Mouse (Mus musculus) gastrocnemius, postnatal 10 days (tissue): Measurements from ENCODE around the gene Sarnp. TPM values are rescaled to one million over a fixed set of nuclear protein-coding genes. Genes with fewer than 3 reads are reported as not detected.

Experiments
- DNase-seq: peaks from one replicate; pipeline ENCODE4 v3.0.0; 2021; ENCODE audit warnings: mixed read lengths
- total RNA-seq, 2 experiments: library from RNA; stranded (reverse); gene quantifications; 2 replicates each; pipeline ENCODE4 v1.2.3; 2021

The Sarnp gene
- total RNA-seq, 2 experiments from 2014 or later: 45.3 to 45.4 TPM

DNA sequence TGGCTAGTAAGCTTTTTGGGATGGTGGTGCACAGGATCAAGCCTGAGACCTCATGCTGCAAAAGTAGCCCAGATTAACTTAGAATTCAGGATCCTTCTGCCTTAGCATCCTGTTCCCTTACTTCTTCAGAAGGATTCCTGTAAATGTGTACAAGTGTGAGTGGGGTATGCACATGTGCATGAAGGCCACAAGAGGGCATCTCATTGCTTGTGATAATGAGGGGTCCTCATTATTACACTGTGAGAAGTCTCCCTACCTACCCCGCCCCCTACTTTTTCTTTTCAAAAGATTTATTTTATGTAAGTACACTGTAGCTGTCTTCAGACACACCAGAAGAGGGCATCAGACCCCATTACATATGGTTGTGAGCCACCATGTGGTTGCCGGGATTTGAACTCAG, 98.4 kb downstream of the Sarnp start:
- no peak for DNase-seq

DNA sequence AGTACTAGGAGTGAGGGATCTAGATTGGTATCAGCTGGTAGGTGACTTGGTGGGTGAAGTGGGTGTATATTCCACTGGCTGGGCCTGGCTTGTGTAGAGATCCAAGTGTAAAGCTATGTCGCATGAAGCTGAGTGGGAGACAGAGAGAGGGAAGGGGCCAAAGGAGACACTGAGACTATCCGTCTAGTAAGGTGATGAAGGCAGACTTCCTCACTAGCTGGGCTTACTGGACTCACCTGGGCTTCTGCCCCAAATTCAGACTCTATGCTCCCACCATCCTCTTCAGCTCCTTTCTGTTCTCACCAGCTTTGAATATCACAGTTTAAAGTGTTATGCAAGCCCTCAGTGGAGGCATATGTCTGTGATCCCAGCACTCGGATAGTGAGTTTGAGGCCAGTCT, 99.5 kb downstream of the Sarnp start:
- DNase-seq: no peak

- DNase-seq: no peak
Measured at GRCm38 (mm10) chr10:128917400-128917799, 100.3 kb downstream of the Sarnp start.

- peak; percentile 81 for DNase-seq
Measured at GRCm38 (mm10) chr10:128918246-128918645, 101.1 kb downstream of the Sarnp start.

- peak; percentile 42 for DNase-seq
Measured at GRCm38 (mm10) chr10:128919203-128919631, 102.1 kb downstream of the Sarnp start.

DNA sequence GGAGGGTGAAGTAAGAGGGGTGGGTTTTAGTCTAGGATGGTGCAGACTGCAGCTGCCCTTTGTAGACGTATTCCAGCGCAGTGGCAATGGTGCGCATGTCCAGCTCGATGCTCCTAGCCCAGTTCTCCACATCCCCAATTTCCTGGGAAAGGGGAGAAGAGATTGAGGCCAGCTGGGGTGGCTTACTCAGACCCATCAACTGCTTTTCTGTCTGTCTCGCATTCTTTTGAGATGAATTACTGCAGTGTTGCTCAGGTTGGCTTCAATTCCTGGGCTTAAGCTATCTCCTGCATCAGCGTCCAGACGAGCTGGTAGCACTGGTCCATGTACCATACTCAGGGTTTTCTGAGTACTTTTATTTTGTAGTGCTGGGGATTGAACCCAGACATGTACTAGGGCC, 102.8 kb downstream of the Sarnp start:
- no peak for DNase-seq

DNA sequence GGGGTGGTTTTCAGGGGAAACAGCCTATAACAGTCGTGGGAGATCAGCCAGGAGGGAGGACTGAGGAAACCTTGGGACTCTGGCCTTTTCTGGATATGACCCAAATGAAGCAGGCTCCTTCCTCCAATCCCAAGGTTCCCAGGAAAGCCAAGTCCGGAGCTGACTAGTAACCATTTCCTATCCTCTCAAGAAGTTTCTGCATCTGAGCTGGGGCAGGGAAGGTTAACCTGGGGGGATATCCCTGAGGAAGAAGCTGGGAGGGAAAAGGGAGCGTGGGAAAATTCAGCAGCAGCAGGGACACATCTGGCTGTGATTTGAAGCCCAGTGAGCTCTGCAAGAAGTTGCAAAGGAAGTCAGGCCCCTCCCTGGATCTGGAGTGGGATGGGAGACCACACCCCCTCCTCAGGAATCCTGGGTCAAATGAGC, 103.6 kb downstream of the Sarnp start:
- no peak for DNase-seq

DNA sequence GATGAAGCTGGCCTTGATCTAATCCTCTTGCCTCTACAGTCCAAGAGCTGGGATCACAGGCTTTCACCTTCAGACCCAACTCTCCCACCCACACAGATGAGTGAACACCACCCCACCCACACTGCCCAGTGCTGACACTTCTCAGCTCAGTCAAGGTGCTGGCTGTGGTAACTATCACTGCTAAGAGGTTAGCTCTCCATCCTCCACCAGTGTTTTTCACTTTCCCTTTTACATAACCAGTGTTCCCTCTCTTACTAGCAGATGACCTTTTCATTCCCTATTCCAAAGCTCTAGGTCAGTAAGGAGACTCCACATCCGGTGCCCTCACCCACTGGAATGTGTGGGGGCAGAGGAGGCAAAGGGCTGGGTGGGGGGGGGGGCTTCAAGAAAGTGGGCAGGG, 104.1 kb downstream of the Sarnp start:
- DNase-seq: no peak

DNA sequence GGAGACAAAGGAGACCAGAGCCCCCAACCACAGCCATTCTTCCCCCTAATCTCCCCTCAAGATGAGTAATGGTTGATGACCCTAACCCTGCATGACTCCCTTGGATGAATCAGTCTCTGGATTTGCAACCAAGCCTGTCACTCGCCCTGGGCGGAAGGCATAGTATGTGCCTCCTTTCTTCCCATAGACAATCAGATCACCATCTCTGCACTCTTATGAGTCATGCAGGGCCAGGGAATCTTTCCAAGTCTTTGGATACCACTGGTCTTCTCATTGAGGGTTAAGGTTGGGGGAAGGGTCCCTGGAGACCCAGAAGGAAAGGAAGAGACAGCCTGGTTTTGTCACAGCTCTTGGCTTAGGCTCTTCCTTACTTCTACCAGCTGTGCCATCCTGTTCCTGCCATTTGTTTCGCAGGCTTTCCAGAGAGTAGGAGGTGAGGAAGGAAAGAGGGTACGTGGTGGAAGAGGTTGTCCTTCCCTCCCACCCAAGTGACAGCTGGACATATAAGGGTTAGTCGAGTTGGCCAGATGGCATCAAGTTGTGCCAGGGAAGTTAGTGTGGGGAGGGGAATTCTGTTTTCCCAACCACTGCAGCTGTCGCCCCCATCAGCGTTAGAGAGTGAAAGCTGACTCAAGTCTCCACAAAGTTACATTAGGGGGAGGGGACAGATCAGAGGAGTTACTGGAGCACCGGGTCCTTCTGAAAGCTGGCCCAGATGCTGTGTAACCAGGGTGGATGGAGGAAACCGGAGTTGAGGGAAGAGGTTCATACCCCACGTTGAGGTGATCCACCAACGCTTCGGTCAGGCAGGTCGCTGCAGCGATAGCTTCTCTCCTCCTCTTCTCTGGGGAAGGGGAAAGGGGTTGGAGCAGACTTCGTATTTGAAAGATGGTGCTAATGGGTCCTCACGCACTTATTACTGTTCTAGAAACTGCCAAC, 105.0 kb downstream of the Sarnp start:
- DNase-seq: no peak

- DNase-seq: no peak
Measured at GRCm38 (mm10) chr10:128922822-128923012, 105.6 kb downstream of the Sarnp start, which contains the start of gene Rdh5. TSS of gene Rdh5 (minus strand) at chr10:128922888.

DNA sequence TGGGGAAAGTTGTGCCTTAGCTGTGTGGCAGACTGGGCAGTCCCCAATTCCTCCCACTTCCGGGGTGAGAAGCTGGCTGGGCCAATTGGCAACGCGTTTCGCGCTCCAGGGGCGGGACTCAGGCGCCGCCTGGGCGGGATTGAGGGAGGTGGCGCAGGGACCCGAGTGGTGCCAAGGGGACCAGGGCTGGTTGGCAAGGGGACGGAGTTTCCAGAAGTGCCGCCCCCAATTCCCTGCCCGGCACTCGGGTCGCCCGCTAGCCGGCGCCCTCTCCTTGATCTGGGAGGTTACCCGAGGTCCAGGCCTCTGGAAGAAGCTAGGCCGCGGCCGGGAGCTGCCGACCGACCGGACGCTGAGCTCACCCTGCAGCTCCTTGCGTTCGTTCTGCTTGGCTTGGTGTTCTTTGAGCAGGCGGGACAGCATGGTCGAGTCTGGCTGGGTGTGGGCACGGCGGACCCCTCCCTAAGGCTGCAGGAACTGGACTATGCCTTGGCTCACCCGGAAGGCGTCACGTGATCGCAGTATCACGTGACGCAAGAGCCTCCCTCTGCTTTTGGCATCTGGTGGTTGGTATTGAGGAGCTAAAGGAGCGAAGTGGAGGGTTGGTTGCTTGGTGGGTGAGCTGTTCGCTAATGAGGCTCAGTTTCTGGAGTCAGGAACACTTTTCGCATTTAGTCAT, 106.0 kb downstream of the Sarnp start:
- peak; percentile 94 for DNase-seq

- no peak for DNase-seq
Measured at GRCm38 (mm10) chr10:128923935-128924334, 106.8 kb downstream of the Sarnp start, which contains the start of gene Bloc1s1. TSS of gene Bloc1s1 (minus strand) at chr10:128924035.

Other genes with a start within 250 kb of the Sarnp start
- gene Erbb3, start 227.7 kb upstream of the Sarnp start, total RNA-seq: 1 to 10 TPM; 7.7 to 9.0 TPM
- gene Rps26, start 190.6 kb upstream of the Sarnp start, total RNA-seq: 100 to 1,000 TPM; 637 to 651 TPM
- under 1 TPM; 0.54 to 0.63 TPM for gene Ikzf4, start 171.3 kb upstream of the Sarnp start, total RNA-seq
- gene Suox, start 143.3 kb upstream of the Sarnp start, total RNA-seq: 10 to 100 TPM in 1 of 2 experiments, 1 to 10 TPM in 1; 9.3 to 11.0 TPM
- 10 to 100 TPM; 82.7 to 83.2 TPM for gene Rab5b, start 121.1 kb upstream of the Sarnp start, total RNA-seq
- 1 to 10 TPM; 2.1 to 2.4 TPM for gene Pmel, start 113.1 kb upstream of the Sarnp start, total RNA-seq
- 10 to 100 TPM; 14.0 to 18.8 TPM for gene Cdk2, start 112.3 kb upstream of the Sarnp start, total RNA-seq
- 1 to 10 TPM; 7.1 to 8.8 TPM for gene Dgka, start 72.5 kb upstream of the Sarnp start, total RNA-seq
- 10 to 100 TPM; 13.7 to 14.9 TPM for gene Pym1, start 69.4 kb upstream of the Sarnp start, total RNA-seq
- gene Mmp19, start 26.4 kb upstream of the Sarnp start, total RNA-seq: 1 to 10 TPM; 2.8 to 3.8 TPM
- gene Dnajc14, start 13.3 kb upstream of the Sarnp start, total RNA-seq: 10 to 100 TPM; 28.9 to 34.6 TPM
- gene Tmem198b, start 13.0 kb upstream of the Sarnp start, total RNA-seq: 10 to 100 TPM in 1 of 2 experiments, 1 to 10 TPM in 1; 7.4 to 10.8 TPM
- 1 to 10 TPM; 7.5 to 8.8 TPM for gene Ormdl2, start 4.3 kb downstream of the Sarnp start, total RNA-seq
- gene Gdf11, start 74.4 kb downstream of the Sarnp start, total RNA-seq: 1 to 10 TPM; 8.2 to 9.5 TPM
- 100 to 1,000 TPM; 198 to 258 TPM for gene Cd63, start 83.7 kb downstream of the Sarnp start, total RNA-seq
- 10 to 100 TPM in 1 of 2 experiments, 1 to 10 TPM in 1; 8.2 to 12.5 TPM for gene Rdh5, start 105.6 kb downstream of the Sarnp start, total RNA-seq
- 100 to 1,000 TPM; 201 to 210 TPM for gene Bloc1s1, start 106.7 kb downstream of the Sarnp start, total RNA-seq
- 100 to 1,000 TPM; 125 to 127 TPM for gene Itga7, start 116.5 kb downstream of the Sarnp start, total RNA-seq
- under 1 TPM in 1 of 2 experiments, not detected in 1; 0.19 TPM for gene Mettl7b, start 143.7 kb downstream of the Sarnp start, total RNA-seq
- not detected for gene Olfr9, start 172.1 kb downstream of the Sarnp start, total RNA-seq
- gene Olfr763, start 193.5 kb downstream of the Sarnp start, total RNA-seq: not detected
- gene Olfr764-ps1, start 222.6 kb downstream of the Sarnp start, total RNA-seq: not detected
- not detected for gene Olfr765, start 232.7 kb downstream of the Sarnp start, total RNA-seq